Mouse (Mus musculus) ovary, postnatal 10 days (tissue): ENCODE results near the gene Tax1bp3.

Source experiments
- DNase-seq: peaks from one replicate; pipeline ENCODE4 v3.0.0; 2022; ENCODE audit warnings: low spot score

Tax1bp3 gene

GRCm38 (mm10) chr11:73175612-73176011, 1.3 kb upstream of the Tax1bp3 start:
- DNase-seq: no peak

- no peak for DNase-seq
Observed at GRCm38 (mm10) chr11:73176186-73176585, 697 bp upstream of the Tax1bp3 start.

- DNase-seq: peak; percentile 65
Observed at GRCm38 (mm10) chr11:73177509-73177875, 609 bp downstream of the Tax1bp3 start.

- no peak for DNase-seq
Observed at GRCm38 (mm10) chr11:73177895-73178294, 1.0 kb downstream of the Tax1bp3 start.

- no peak for DNase-seq
Observed at GRCm38 (mm10) chr11:73185872-73186615, 9.2 kb downstream of the Tax1bp3 start.

GRCm38 (mm10) chr11:73187231-73187630, 10.3 kb downstream of the Tax1bp3 start:
- no peak for DNase-seq

- DNase-seq: no peak
Observed at GRCm38 (mm10) chr11:73193047-73193446, 16.2 kb downstream of the Tax1bp3 start.

GRCm38 (mm10) chr11:73194444-73194843, 17.6 kb downstream of the Tax1bp3 start:
- no peak for DNase-seq

- DNase-seq: no peak
Observed at GRCm38 (mm10) chr11:73198190-73198589, 21.3 kb downstream of the Tax1bp3 start.

- no peak for DNase-seq
Observed at GRCm38 (mm10) chr11:73198603-73199229, 21.8 kb downstream of the Tax1bp3 start, which contains the start of gene Ctns. Gene Ctns (minus strand): TSS chr11:73199042.

GRCm38 (mm10) chr11:73199230-73199712, 22.4 kb downstream of the Tax1bp3 start, which contains the start of gene Shpk:
Gene Shpk (plus strand): TSS chr11:73199460.
- peak; percentile 77 for DNase-seq

- no peak for DNase-seq
Observed at GRCm38 (mm10) chr11:73199879-73200278, 23.0 kb downstream of the Tax1bp3 start.

GRCm38 (mm10) chr11:73201021-73201420, 24.1 kb downstream of the Tax1bp3 start:
- DNase-seq: no peak

- no peak for DNase-seq
Observed at GRCm38 (mm10) chr11:73201597-73201996, 24.7 kb downstream of the Tax1bp3 start.

- no peak for DNase-seq
Observed at GRCm38 (mm10) chr11:73203895-73204294, 27.0 kb downstream of the Tax1bp3 start.

GRCm38 (mm10) chr11:73205194-73205593, 28.3 kb downstream of the Tax1bp3 start:
- DNase-seq: no peak

- no peak for DNase-seq
Observed at GRCm38 (mm10) chr11:73207621-73208020, 30.7 kb downstream of the Tax1bp3 start.

- no peak for DNase-seq
Observed at GRCm38 (mm10) chr11:73213956-73214355, 37.1 kb downstream of the Tax1bp3 start.

GRCm38 (mm10) chr11:73219671-73220070, 42.8 kb downstream of the Tax1bp3 start:
- DNase-seq: no peak

- DNase-seq: no peak
Observed at GRCm38 (mm10) chr11:73220651-73221050, 43.8 kb downstream of the Tax1bp3 start.

- DNase-seq: no peak
Observed at GRCm38 (mm10) chr11:73222846-73223245, 46.0 kb downstream of the Tax1bp3 start.

GRCm38 (mm10) chr11:73223966-73224365, 47.1 kb downstream of the Tax1bp3 start:
- no peak for DNase-seq

- DNase-seq: no peak
Observed at GRCm38 (mm10) chr11:73225856-73226255, 49.0 kb downstream of the Tax1bp3 start.
